Mouse (Mus musculus): ENCODE results near the gene Naa38.

Naa38 gene

DNA sequence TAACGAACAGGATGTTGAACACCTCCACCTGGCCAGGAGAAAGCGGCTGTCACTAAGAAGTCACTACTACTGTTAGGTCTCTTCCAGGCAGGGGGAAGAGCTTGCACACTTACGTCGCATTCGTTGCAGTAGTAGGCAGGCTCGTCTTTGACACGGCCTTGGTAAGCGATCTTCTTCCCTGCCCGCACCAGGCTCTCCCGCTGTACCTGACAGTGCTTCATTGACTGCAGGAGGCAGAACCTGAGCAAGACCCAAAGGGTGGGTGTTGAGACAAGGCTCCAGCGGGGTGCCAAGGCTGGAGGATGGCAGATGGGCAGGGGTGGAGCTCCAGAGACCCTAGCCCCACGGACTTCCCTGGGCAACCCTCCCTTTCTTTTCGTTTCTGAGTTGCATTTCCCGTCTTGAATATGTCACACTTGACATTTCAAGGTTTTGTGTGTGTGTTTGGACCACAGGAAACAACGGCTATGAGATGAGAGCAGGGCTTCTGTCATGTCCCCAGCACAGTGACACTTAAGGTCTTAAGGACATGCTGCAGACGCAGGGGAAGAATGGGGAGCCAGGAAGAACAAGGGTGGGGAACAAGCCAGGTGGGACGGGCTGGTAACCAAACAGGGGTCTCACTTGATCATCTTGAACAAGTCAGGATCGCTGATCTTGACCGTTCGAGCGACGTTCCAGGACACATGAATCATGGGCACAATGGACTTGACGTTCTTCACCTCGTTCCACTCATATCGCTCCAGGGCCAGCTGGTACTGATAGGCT is 5.0 kb downstream of the Naa38 start:
- no peak for DNase-seq (ENCODE audit: extremely low read depth, low read depth)

DNA sequence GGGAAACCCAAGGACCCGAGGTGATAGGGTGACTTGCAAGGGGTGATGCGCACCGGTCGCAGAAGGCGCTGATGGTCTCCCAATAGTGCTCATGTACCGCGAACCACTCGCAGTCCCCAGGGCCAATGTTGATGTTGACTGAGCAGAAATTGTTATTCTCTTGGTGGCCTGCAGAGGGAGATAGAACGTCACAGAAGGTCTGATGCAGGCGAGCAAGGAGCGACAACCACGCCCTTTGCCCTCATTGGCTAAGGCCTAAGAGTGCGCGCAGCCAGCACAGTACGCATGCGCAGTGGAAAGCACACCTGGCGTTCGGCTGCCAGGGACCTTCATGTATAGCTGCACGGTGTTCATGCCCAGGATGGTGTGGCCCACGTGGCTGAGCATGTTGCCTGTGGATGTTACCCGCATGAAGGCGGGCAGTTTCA is 5.9 kb downstream of the Naa38 start:
- DNase-seq (ENCODE audit: extremely low read depth, low read depth), result no peak

DNA sequence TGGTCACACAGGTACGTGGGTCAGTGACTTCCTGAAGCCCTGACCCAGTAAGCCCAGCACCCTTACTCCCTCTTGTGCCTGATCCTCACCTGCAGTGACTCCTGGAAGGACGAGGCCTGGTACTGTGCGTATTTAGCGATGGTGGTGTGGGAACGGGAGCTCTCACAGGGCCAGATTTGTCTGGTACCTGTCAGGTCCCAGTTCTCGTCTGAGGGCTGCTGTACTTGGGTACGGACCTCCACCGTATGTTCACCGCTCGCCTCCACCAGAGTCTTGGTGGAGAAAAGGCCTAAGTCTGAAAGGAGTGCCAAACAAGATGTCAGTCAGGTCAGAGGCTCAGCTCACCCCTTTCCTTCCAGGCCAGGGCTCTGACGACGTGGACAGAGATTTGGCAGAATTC is 6.7 kb downstream of the Naa38 start:
- no peak for DNase-seq (ENCODE audit: extremely low read depth, low read depth)

DNA sequence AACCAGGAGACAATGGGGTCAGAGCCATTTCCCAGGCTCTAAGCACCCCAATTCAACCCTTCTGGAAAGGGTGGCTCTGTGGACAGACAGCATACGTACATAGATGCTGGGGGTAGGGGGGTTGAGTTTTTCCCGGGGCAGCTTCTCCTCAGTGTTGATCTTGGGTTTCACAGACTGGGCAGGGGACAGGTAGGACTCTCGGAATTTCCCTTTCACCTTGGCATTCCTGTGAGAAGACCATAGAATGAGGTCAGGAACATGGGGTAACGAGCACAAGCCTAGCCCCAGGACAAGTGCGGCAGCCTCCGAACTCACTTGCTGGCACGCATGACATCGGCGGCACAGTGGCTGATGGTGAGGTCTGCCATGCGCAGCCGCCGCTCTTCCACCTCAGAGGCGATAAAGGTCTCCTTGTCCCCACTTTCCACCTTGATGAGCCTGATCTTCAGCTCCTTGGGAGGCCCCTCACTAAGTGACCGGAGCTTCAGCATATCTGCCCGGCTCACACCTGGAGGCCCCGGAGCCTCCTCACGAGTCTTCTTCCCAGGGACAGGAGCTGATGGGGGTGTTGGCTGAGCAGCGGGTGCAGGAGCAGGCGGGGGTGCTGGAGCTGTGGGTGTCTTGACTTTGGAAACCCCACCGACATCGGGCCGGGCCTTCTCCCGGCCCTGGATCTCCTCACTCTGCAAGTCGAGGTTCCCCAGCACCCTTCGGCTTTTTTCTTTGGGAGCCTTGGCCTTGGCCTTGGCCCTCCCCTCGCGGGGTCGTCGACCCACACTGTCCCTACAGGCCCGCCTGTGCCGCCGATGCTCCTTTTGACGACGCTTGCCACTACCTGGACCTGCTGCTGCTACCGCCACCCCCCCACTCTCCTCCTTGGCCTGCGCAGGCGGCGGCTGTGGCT is 8.7 kb downstream of the Naa38 start:
- no peak for DNase-seq (ENCODE audit: extremely low read depth, low read depth)

DNA sequence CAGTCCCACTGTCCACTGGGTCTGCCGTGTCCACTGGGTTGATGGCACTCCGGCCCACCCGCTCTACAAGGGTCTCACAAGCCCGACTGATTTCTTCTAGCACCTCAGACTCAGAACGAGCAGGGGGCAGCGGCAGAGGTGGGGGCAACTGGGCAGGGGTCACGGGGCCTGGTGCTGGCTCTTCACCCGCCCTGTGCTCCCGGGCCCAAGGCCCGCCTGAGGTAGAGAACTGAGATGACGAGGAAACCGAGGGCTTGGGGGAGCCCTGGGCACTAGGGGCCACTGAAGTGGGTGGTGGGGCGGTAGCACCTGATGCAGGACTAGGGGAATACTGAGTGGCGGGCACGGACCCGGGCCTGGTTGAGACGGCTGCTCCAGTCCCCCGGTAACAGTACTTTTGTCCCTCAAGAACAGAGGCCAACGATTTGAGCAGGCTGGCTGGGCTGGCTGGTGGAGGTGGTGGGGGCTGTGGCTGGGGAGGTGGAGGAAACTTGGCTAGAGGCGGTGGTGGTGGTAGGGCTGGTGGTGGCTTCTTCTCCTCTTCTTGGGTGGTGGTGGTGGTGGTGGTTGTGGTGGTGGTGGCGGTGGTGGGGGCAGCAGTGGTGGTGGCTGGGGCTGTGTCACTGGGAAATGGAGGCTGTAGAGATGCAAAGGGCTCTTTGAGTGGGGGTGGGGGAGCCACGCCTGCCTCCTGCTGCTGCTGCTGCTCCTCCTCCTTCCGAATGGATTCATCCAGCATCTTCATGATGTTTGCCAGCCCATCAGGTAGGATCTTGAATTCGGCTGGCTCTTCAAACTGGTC is 9.5 kb downstream of the Naa38 start:
- DNase-seq (ENCODE audit: extremely low read depth, low read depth), result no peak

DNA sequence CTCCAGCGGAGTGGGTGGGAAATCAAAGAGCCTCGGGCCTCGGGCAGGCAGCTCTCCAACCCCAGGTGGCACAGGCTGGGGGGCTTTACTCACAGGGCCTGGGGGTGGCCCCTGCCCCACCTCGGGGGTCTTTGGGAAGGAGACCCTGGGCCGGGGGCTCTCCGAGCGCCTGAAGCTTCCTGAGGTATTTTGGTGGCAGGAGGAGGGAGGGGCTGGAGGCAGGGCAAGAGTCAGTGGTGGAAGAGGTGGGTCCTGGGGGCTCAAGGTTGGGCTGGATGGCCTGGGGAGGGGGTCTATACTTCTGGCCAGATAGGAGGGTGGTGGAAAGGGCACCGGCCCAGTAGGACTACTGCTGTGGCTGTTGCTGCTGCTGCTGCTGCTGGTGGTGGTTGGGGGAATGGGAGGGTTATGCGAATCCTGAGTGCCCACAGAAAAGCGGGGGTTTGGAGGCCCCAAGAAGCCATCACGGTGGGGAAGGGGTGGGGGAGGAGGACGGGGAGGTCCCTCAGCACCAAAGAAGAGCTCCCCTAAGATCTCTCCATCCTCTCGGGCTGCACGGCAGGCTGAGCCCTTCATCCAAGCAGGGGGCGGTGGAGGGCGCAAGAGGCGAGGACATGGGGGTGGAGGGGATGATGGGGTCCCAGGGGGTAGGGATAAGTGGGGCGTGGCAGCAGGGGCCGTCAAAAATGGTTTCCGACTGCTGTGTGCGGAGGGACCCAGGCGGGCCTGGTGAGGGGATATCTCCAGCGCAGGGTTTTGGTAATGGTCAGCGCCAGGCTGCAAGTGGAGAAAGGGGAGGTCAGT is 10.3 kb downstream of the Naa38 start:
- no peak for DNase-seq (ENCODE audit: extremely low read depth, low read depth)

DNA sequence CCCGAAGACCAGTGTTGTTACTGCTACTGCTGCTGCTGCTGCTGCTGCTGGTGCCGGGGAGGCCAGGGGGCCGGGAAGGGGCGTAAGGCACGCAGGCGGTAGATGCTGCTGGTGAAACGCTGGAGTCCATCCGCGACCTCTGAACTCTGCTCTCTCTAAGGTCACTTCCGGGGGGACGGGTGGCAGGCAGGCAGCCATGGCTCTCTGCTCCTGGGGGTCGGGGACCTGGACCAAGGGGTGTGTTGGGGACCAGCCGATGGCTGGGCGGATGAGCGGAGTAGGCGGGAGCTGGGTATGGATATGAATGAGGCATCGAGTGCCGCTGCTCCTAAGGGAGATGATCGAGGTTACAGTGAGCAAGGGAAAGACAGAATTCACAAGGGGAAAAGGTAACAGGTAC is 11.0 kb downstream of the Naa38 start:
- DNase-seq (ENCODE audit: extremely low read depth, low read depth), result no peak

DNA sequence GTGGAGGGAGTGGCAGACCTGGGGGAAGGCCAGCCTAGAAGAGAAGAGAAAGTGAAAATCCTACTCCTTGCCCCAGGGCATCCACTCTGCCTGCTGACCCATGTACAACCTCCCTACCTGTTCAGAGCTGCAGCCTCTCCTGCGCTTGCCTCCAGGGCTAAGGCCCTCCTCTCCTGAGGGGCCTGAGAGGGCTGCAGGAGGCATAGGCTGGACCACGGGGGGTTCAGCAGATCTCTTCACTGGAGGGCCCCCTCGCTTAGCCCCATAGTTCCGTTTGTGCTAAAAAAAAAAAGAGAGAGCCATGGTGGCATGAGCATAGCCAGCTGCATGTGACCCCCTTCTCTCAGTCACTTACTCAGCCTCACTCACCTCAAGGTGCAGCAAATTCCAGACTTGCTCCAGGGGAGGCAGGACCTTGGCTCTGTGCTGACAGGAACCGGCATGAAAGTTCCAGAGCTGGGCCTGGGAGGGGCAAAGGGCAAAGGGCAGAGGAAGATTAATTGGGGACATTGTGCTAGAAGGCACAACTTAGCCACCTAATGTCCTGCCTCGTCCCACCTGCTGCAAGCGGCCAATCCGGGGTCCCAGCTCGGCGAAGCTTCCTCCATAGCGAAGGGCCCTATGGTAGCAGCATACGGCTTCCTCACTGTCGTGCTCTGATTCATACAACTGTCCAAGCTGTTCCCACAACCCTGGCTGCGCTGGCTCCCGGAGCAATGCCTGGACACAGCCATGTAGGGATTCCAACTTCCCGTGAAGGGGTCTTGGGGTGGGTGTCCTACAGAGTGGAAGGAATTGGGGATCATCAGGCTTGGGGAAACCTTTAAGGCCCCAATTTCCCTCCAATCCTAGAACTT is 11.8 kb downstream of the Naa38 start:
- DNase-seq (ENCODE audit: extremely low read depth, low read depth), result no peak

DNA sequence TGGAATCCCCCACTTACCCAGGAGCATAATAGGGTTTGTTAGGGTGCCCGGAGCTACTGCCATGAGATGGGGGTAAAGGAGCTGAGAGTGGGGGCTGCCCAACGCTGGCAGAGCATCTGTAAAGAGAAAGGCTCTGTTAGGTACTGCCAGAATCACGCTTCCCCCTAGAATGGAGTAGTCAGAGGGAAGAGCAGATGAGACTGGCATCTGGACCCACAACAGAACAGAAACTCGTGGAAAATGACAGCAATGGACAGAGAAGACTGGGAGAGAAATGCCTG is 12.4 kb downstream of the Naa38 start:
- DNase-seq (ENCODE audit: extremely low read depth, low read depth), result no peak

DNA sequence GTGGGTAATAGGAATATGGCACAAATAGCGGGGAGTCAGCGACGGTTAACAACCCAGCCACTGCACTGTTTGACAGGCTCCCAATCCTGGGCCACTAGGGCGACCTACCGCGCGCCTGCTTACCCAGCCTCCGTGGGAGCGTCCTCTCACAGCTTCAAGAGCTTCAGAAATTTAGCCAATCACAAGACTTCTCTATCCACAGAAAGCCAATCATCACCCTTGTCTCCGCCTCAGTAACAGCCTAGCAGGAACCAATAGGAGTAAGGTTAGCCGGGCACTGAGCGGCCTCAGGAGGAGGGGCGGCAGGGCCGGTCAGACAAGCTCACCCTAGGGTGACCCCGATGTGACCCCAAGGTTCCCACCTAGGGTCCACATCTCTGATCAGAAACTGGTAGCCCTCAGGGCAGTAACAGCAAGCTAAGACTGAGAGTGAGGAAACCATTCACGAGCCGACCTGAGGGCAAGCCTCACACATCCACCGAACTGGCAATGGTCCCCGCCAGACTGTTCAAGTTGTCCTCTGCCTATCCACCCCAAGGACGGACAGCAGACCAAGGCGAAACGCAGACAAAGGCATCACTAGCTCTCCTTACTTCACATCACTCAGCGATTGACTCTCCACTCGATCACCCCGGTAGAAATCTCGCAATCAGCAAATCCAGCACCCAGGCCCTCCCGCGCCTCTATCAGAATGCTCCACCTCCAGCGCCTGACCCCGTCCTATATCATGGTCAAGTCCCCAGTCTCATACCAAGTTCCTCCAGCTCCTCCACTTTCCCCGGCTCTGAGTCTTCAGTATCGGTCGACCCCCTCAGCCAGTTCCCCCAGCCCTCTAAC is 13.5 kb downstream of the Naa38 start:
- peak; percentile 95 for DNase-seq (ENCODE audit: extremely low read depth, low read depth)

DNA sequence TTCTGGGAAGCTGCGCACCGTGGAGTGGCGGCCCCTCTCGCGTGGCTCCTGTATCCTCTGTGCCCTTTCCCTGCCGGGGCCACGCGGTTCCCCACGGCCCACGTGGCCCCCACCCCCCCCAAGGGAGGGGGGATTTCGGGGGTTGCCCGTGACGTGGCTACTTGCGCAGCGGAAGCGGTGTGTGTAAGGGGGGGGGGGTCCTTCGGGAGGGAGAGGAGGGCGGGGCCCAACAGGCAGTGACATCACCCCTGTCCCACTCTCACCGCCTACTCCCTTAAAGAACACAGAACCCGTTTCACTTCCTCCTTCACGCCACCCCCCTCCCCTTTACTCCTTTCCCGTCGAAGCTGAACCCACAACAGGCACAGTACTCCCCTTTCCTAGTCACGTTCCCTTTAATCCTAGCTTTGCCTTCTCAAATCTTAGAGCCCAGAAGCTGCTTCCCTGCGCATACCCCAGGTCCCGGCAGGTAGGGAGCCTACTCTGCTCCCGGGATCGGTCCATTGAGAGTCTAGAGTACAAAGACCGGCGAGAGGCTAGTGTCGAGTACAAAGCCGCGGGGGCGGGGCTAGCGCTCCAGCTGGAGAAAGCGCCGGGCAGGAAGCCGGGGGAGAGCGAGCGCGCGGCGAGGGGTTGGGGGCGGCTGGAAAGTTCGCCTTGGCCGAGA is 14.2 kb downstream of the Naa38 start:
- DNase-seq (ENCODE audit: extremely low read depth, low read depth), result no peak

DNA sequence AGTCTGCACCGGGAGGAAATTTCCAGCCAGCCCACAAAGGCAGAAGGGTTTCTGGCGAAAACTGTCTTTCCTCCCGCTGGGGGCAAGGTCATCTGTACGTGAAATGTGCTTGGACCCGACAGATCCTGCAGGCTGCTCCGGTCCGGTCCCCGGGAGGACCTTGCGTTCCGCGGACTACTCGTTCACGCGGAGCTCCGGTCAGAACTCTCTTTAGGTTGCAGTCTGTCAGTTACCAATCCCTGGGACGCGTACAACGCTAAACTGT is 14.7 kb downstream of the Naa38 start:
- DNase-seq (ENCODE audit: extremely low read depth, low read depth), result no peak

DNA sequence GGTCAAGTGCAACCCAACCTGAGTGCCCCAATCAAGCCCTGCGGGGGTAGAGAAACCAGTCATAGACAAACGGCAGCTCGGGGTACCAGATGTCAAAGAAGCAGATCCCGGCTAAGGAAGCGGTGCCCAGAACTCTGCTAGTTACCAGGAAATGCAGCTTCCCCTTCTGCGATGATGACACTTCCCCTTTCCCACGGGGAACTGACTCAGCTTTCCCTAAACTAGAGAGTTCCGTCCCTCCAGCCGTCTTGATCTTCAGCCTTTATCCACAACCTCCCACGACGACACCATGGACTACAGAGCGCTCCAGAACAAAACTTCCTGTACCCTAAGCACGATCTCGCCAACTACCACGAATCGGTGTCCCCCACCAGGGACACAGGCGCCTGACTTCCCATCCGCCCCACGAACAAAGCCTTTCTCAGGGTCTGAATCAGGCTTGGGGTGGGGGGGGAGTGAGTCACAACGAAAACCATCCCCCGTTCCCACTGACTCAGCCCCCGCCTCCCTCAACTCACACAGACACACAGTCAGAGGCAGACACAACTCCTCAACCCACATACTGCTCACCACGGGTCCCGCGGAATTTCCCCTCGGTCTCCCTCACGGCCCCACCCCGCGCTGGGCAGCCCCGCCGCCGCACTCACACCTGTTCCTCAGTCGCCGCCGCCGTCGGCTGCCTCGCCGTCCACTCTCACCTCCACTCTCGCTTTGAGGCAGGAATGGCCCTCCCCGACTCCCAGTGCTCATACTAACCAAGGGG is 15.2 kb downstream of the Naa38 start:
- DNase-seq (ENCODE audit: extremely low read depth, low read depth), result no peak

DNA sequence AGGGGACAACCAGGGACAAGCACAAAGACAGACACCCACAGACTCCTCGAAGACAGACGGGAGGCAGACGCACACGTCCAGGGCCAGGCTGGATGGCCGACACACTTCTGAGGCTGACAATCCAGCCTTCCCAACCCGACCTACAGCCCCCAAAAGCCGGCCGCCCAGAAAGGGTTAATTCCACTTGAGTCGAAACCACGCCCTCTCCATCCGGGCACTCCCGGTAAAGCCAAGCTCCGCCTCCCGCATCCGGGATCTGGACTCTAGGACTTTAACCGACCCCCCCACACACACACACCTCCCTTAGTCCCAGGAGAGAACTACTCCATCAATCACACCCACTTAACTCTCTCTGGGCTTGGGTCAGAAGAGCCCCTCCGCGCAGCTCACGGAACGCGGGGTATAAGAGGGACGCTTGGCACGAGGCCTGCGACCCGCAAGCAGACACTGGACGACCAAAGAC is 15.8 kb downstream of the Naa38 start:
- no peak for DNase-seq (ENCODE audit: extremely low read depth, low read depth)

DNA sequence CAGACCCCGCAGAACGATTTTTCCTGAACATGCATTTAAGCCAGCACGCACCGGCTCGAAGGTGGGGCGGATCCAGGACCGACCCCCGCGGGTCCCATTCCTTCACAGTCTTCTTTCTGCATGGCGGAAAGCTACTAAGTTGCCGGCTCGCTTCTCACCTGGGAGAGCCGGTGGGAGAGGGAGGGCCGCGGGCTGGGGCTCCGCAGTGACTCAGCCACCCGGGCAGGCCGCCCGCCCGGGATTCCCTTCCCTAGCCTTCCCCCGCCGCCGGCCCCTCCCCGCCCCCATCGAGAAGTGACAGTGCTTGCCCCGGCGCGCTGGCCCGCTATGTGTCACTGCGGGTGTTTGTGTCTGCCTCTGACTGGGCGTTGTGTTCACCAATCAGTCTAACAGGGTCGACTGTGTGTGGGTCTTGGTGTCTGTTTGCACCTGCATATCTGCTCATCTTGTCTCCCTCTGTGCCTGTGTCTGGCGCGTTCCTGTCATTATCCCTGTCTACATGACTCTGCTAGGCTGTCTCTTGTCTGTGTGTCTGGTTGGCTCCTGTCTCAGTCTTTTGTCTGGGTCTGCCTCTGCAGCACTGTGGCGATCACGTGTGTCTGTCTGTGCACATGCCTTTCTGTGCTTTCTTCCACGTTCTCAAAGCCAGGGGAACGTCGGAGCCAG is 16.4 kb downstream of the Naa38 start:
- DNase-seq (ENCODE audit: extremely low read depth, low read depth), result no peak

DNA sequence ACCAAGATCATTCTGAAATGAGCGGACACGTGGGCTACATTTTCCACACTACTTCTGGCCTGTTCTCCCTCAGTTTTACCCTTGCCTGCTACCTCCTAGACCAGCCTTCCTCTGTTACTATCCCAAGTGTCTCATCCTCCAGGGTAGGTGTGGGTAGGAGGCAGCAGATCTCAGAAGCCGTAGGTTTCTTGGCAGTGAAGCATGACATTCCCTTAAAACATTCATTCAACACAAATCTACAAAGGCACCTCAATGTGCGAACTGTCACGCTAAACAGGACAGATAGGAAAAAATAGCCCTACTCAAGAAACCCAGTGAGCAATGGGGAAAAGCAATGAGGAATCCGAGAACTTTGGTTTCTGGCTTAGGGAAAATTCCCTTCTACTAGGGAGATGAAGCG is 17.3 kb downstream of the Naa38 start:
- no peak for DNase-seq (ENCODE audit: extremely low read depth, low read depth)

Data from MEL-GATA-1-ER (cell line).